Mouse (Mus musculus): ENCODE results near the gene Armh3. TPM values are rescaled to one million over a fixed set of nuclear protein-coding genes. Genes with fewer than 3 reads are reported as not detected.

Armh3 gene
- 16.0 and 16.2 TPM in 2 replicates for polyA plus RNA-seq (2012; rRNA removed)

DNA sequence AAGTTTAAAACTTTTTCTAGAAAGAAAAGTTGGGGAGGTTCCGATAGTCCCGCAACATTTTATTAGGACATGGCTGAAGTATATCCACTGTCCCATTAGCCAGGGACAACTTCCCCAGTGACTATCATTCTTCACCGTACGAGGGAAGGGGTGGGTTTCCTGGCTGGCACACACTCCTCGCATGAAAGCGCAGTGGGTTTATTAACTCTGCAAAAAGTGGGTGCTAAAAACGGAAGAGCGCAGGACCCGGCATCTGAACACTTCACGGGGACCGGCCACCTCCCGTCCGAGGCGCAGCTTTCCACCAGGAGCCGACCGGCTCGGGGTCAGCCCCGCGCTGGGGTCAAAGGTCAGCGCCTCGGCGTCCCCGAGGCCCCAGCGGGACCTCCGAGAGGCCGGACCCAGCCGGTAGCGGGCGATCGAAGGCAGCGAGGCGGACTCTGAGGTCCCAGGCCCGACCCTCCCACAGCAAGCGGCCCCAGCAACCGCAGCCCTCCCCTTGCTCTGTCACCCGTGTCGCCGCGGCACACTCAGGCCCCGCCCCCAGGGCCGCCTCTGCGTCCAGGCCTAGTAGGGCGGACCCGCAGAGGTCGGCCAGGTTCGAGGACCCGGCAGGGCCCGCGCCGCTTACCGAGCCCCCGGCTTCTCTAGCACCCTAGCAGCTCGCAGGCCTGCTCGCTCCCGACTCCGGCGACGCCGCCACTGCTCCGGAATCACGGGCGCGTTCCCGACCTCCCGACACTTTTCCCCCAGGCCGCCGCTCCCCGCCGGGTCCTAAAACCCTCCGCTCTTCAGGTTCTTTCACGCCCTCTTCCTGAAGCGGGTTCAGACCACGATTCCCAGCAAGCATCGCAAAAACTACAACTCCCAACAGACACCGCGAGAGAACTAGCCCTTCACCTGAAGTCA, at the start of gene Armh3:
Gene Armh3, minus strand, starts transcription at position 704 of the 909 bp plus-strand sequence.
- TF ChIP-seq CTCF (IDR thresholded peaks at IDR 0.05; ENCODE audit: extremely low read depth, insufficient read depth, low read length) (no peak), POLR2A (IDR thresholded peaks at IDR 0.05; ENCODE audit: extremely low read depth, insufficient read depth, low read length) (peak; percentile 74)
- Histone ChIP-seq H3K27ac (ENCODE audit: insufficient read depth, low read length) (peak within 1 kb of the TSS; percentile 88), H3K4me3 (ENCODE audit: insufficient read depth, low read length) (peak within 1 kb of the TSS; percentile 68), H3K4me1 (ENCODE audit: control insufficient read depth, insufficient read depth, low read length) (no peaks in the 10 kb centered on the region; the same call in 1 of the 2 replicates)

DNA sequence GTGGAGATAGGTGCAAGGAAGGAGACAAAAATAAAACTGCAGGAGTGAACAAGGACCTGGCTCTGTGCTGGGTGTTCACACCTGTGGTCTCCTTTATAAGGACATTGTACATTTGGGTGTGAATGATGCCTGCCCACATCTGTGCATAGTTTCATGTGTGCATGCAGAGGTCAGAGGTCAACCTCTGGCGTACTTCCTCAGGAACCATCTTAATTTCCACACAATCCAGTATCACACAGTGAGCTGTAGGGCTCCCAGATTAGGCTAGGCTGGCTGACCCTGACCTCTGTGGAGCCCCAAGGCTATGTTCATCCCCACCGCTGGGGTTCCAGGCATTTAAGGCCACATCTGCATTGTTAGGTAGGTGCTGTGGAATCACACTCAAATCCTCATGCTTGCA, 49.1 kb upstream of the Armh3 start:
- no peak for TF ChIP-seq CTCF (IDR thresholded peaks at IDR 0.05; ENCODE audit: extremely low read depth, insufficient read depth, low read length)
- peaks cover 7% of the 10 kb centered on the region for H3K4me1 ChIP-seq (ENCODE audit: control insufficient read depth, insufficient read depth, low read length)
- H3K4me3 ChIP-seq (ENCODE audit: insufficient read depth, low read length) = no peak overlapping the region
- no peak overlapping the region for H3K27ac ChIP-seq (ENCODE audit: insufficient read depth, low read length)

DNA sequence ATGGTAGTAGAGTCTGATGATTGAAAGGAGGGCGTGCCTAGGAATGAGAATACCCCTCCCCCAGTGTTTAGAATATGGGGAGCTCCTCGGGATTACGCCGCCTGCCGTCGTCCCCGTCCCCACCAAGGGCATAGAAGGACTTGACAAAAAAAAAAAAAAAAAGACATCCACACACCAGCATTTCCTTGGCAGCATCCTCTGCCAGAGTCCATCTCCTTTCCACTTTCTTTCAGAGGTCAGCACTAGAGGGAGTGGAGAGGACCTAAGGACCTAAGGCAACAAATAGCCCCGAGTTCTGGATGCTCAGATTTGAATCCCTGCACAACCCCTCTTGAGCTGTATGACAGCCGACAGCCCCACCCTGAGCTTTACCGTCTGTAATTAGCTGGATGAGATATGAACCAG, 48.3 kb upstream of the Armh3 start:
- Histone ChIP-seq H3K27ac (ENCODE audit: insufficient read depth, low read length) (no peak overlapping the region), H3K4me3 (ENCODE audit: insufficient read depth, low read length) (no peak overlapping the region), H3K4me1 (ENCODE audit: control insufficient read depth, insufficient read depth, low read length) (peaks cover 9% of the 10 kb centered on the region)
- TF ChIP-seq POLR2A (IDR thresholded peaks at IDR 0.05; ENCODE audit: extremely low read depth, insufficient read depth, low read length) (no peak), CTCF (IDR thresholded peaks at IDR 0.05; ENCODE audit: extremely low read depth, insufficient read depth, low read length) (no peak)

DNA sequence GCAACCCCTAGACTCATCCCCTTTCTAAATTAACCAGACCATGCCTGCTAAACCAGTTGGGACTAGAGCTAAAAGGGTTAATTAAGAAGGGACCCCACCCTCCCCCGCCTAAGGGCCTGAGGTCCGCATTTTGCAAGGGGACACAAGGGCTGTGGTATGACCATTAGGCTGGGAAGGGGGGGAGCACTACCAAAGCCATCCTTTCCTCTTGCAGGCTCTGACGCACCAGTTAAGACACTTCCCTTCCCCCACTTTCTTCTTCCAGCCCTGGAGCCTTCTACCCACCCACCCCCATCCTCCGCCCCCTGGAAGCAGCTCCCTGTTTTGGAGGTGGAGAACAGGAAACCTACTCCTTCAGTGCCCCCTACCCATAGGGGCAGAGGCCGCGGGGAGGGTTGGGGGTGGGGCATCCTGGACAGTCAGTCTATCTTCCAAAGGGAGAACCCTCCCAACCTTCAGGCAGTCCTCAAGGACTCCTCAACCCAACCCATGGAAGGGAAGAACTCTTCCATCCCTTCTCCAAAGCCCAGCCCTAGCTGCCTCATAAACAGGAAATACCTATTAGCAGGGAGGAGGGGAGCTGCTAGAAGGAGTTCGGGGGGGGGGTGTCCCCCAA, 47.5 kb upstream of the Armh3 start:
- peaks cover 15% of the 10 kb centered on the region for H3K4me1 ChIP-seq (ENCODE audit: control insufficient read depth, insufficient read depth, low read length)

DNA sequence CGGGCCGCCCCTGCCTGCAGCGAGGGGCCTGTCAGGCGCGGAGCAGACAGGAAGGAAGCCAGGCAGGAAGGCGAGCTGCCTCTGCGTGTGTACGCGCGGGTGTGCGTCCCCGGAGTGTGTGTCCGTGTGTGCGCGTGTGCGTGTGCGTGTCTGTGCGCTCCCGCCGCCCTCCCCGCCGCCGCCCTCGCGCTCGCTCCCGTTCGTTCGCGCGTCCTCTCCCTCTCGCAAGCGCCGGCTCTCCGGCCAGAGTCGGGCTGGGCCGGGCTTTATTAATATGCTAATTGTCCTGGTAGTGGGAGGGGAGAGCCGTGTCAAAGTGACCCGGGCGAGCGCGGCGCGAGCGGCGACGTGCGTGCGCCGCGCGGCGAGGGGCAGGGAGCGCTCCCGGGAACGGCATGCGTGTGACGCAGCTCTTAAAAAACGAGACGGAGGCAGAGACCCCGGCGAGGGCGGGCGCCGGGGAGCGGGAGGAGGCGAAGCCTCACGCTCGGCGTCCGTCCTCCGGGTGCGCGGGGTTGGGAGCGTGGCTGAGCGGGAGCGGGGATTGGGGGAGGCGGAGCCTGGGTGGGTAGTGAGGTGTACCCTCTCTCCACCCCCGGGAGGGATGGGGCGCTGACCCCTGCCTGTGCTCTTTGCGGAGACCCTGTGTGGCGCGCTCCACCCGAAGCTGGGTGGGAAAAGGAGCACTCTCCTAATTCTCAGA, 46.9 kb upstream of the Armh3 start, which contains the start of gene Ldb1:
Gene Ldb1, minus strand, starts transcription at position 222 of the 703 bp plus-strand sequence.
- TF ChIP-seq CTCF (IDR thresholded peaks at IDR 0.05; ENCODE audit: extremely low read depth, insufficient read depth, low read length) (no peak), POLR2A (IDR thresholded peaks at IDR 0.05; ENCODE audit: extremely low read depth, insufficient read depth, low read length) (peak; percentile 79; the same call in 1 of the 2 replicates)
- H3K4me1 ChIP-seq (ENCODE audit: control insufficient read depth, insufficient read depth, low read length) = peaks cover 19% of the 10 kb centered on the region
- peak within 1 kb of the TSS; percentile 77 for H3K4me3 ChIP-seq (ENCODE audit: insufficient read depth, low read length)
- peak within 1 kb of the TSS; percentile 96 for H3K27ac ChIP-seq (ENCODE audit: insufficient read depth, low read length)

More for the DNA sequence above, 47.5 kb upstream of the Armh3 start:
- TF ChIP-seq POLR2A (IDR thresholded peaks at IDR 0.05; ENCODE audit: extremely low read depth, insufficient read depth, low read length) (peak; percentile 21; the same call in 1 of the 2 replicates), CTCF (IDR thresholded peaks at IDR 0.05; ENCODE audit: extremely low read depth, insufficient read depth, low read length) (no peak)
- H3K4me3 ChIP-seq (ENCODE audit: insufficient read depth, low read length) = peak overlapping the region; percentile 77
- H3K27ac ChIP-seq (ENCODE audit: insufficient read depth, low read length) = peak overlapping the region; percentile 96

DNA sequence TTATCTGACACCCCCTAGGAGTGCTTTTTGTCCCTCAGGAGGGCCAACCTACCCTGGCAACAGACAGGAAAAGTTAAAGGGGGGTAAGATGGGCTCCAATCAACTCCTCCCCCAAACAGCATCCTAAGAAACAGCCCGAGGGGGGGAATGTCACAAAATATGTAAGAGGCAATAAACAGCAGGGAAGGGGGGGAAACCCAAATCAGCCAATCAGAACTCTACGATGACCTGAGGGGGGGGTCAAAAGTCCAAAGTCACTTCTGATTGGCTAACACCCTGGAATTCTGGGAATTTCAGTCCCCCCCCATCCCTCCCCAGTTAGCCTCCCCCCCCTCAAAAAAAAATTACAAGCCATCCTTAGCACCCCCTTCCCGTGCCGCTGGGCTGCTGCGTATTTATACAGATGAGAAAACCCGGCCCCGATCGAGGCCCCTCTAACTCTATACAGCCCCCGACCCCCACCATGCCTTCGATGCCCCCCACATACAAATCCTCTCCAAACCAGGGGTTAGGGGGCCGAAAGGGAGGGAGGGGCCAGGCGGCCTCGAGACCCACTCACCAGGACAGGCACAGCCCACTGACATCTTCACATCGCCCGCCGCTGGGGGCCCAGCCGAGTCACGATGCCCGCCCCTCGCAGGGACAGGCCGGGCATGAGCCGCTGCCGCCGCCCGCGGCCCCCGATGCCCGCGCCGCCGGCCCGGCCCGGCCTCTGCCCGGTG, 46.1 kb upstream of the Armh3 start, which contains the start of gene Pprc1:
Gene Pprc1, plus strand, starts transcription at position 616 of the 722 bp plus-strand sequence.
- TF ChIP-seq POLR2A (IDR thresholded peaks at IDR 0.05; ENCODE audit: extremely low read depth, insufficient read depth, low read length) (no peak), CTCF (IDR thresholded peaks at IDR 0.05; ENCODE audit: extremely low read depth, insufficient read depth, low read length) (no peak)
- Histone ChIP-seq H3K4me3 (ENCODE audit: insufficient read depth, low read length) (peak within 1 kb of the TSS; percentile 77), H3K27ac (ENCODE audit: insufficient read depth, low read length) (peak within 1 kb of the TSS; percentile 96), H3K4me1 (ENCODE audit: control insufficient read depth, insufficient read depth, low read length) (peaks cover 23% of the 10 kb centered on the region)

DNA sequence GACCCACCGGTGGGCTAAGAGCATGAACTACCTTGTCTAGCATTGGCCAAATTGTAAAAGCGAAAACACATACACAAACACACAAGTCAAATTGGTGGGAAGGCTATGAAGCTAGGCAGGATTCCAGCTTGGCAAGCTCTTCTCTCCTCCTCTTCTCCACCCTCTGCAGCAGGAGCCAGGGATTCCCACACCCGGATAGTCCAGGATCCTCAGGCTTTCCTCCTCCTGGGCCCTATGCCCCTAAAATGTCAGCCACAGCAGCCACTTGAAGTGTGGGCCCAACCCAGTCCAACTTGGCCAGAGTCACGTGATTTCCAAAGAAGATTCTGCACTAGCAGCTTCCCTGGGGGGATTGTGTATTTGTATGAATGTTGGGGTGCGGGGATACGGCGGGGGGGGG, 45.1 kb upstream of the Armh3 start:
- no peak for TF ChIP-seq CTCF (IDR thresholded peaks at IDR 0.05; ENCODE audit: extremely low read depth, insufficient read depth, low read length)
- H3K4me1 ChIP-seq (ENCODE audit: control insufficient read depth, insufficient read depth, low read length) = peaks cover 28% of the 10 kb centered on the region

DNA sequence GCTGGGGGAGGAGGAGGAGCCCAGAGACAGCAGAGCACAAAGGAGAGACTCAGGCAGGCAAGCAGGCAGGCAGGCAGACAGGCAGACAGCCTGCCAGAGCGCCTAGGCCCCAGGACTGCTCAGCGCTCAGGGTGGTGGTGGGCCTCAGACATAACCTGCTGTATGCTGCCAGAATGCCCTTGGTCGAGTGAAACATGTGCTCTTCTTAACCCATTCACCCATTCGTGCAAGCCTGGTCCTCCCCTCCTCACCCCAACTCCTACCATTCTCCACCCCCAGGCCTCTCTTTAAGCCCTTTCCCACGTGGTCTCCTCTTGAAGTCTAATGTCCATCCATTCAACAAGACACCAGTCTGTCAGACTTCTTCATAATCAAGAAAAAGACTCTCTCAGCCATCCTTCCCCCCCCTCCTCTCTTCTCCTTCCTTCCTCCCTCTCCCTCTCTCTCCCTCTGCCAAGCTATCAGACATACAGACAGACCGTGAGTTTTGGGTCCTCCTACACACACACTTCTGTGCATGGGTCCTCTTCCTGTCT, 44.3 kb upstream of the Armh3 start:
- TF ChIP-seq POLR2A (IDR thresholded peaks at IDR 0.05; ENCODE audit: extremely low read depth, insufficient read depth, low read length) (peak; percentile 72; the same call in 1 of the 2 replicates), CTCF (IDR thresholded peaks at IDR 0.05; ENCODE audit: extremely low read depth, insufficient read depth, low read length) (no peak)
- Histone ChIP-seq H3K4me1 (ENCODE audit: control insufficient read depth, insufficient read depth, low read length) (peaks cover 33% of the 10 kb centered on the region), H3K4me3 (ENCODE audit: insufficient read depth, low read length) (peak overlapping the region; percentile 77), H3K27ac (ENCODE audit: insufficient read depth, low read length) (peak overlapping the region; percentile 90)

More for the DNA sequence above, 45.1 kb upstream of the Armh3 start:
- H3K27ac ChIP-seq (ENCODE audit: insufficient read depth, low read length) = 0 out of 2 replicates have a peak overlapping the region, but pooled peaks have one; percentile 90
- H3K4me3 ChIP-seq (ENCODE audit: insufficient read depth, low read length) = peak overlapping the region; percentile 77; the same call in 1 of the 2 replicates

Data from cortical plate, adult 2 months (tissue).